Mouse (Mus musculus): ENCODE results near the gene Cd247. TPM values are rescaled to one million over a fixed set of nuclear protein-coding genes. Genes with fewer than 3 reads are reported as not detected.

The Cd247 gene
- polyA plus RNA-seq, 1 experiment, result 663 TPM

DNA sequence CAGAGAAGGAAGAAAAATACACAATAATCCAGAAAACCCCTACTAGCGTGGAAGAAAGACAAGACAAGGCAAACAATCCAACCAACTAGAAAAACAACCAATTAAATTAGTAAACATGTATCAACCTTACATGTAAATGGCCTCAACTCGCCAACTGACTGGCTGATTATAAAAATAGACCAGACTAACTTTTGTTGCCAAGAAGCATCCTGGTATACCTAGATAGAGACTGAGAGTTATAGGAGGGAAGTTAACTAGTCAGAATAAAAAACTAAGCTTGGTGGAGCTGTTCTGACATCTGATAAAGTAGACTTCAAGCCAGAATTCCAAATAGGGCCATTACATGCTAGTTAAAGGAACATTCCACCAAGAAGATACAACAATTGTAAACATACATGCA, 136.7 kb downstream of the Cd247 start:
- no peaks in the 10 kb centered on the region for H3K4me1 ChIP-seq (replicated peaks; ENCODE audit: control insufficient read depth, insufficient read depth, low read length)
- H3K36me3 ChIP-seq (ENCODE audit: control insufficient read depth, insufficient read depth, low read length), result no peaks in the 10 kb centered on the region
- DNase-seq, result no peak
- no peaks in the 10 kb centered on the region for H3K27me3 ChIP-seq (ENCODE audit: control insufficient read depth, insufficient read depth, low read length)
- H3K4me3 ChIP-seq (ENCODE audit: control insufficient read depth, insufficient read depth, low read length), result no peak overlapping the region
- no peak overlapping the region for H3K27ac ChIP-seq (ENCODE audit: control insufficient read depth, insufficient read depth, low read length)
- no peak for TF ChIP-seq POLR2A (IDR thresholded peaks at IDR 0.05; ENCODE audit: control insufficient read depth, extremely low read depth, insufficient read depth, low read length, poor library complexity)
- no peak for TF ChIP-seq CTCF (IDR thresholded peaks at IDR 0.05; ENCODE audit: borderline replicate concordance, control insufficient read depth, extremely low read depth, insufficient read depth, low read length, poor library complexity)
- 94% methylated on average over 2 of the region's 2 CpGs for WGBS

Other genes starting within 250 kb of the Cd247 start
- 4.6 and 5.9 TPM in 2 replicates for gene Mpzl1, start 154.1 kb upstream of the Cd247 start, polyA plus RNA-seq (2012; rRNA removed)
- gene Rcsd1, start 78.9 kb upstream of the Cd247 start, polyA plus RNA-seq (2012; rRNA removed), result 220 and 249 TPM in 2 replicates
- gene Creg1, start 24.9 kb upstream of the Cd247 start, polyA plus RNA-seq (2012; rRNA removed), result 37.5 and 43.2 TPM in 2 replicates
- gene Pou2f1, start 214.0 kb downstream of the Cd247 start, polyA plus RNA-seq (2012; rRNA removed), result 39.7 and 53.4 TPM in 2 replicates

Measured in thymus, adult 2 months (tissue).